Mouse (Mus musculus) megakaryocyte, embryonic 14.5 days (primary cell): ENCODE measurements around the gene Dock6. TPM values are rescaled to one million over a fixed set of nuclear protein-coding genes. Genes with fewer than 3 reads are reported as not detected.
"Not testable (repeated sequence)": the region's sequence is repeated elsewhere in the genome, so short reads cannot be mapped to it uniquely, and the experiment has no call there.

Experiments used
- H3K27me3 ChIP-seq: replicated peaks from 2 replicates; pipeline ENCODE3; 2012; ENCODE audit warnings: inconsistent platforms
- H3K36me3 ChIP-seq: replicated peaks from 2 replicates; pipeline ENCODE3; 2012; ENCODE audit warnings: low read length, inconsistent platforms, mixed read lengths
- H3K4me1 ChIP-seq: 2 replicates; pipeline ENCODE4 v1.6.1; 2012; ENCODE audit warnings: inconsistent platforms
- H3K4me3 ChIP-seq: replicated peaks from 2 replicates; pipeline ENCODE3; 2012; ENCODE audit warnings: moderate library complexity, mild to moderate bottlenecking, inconsistent platforms
- H3K9me3 ChIP-seq: 2 replicates; pipeline ENCODE4 v1.6.1; 2012; ENCODE audit warnings: inconsistent platforms
- FLI1 ChIP-seq: IDR thresholded peaks from 2 replicates; pipeline ENCODE4 v1.6.1; 2012; ENCODE audit warnings: low read length, inconsistent platforms, mixed read lengths
- GATA1 ChIP-seq: IDR thresholded peaks from 3 replicates; pipeline ENCODE4 v1.6.1; 2012; ENCODE audit warnings: mixed read lengths, low read length, inconsistent platforms, borderline replicate concordance
- polyA plus RNA-seq: library from polyadenylated mRNA; stranded (reverse); fragments of >175 nt; gene quantifications from 2 replicates; pipeline ENCODE4 v1.2.3, GENCODE M21; 2012; ENCODE audit warnings: low replicate concordance; ENCODE audit not compliant: insufficient read depth

The Dock6 gene
- polyA plus RNA-seq, 1 experiment: 3.0 TPM

GRCm38 (mm10) chr9:21862181-21862580 is 9.7 kb upstream of the Dock6 start:
- Histone ChIP-seq H3K9me3 (peaks cover 34% of the 10 kb centered on the region), H3K4me3 (no peak overlapping the region), H3K27me3 (peaks cover 22% of the 10 kb centered on the region), H3K36me3 (no peaks in the 10 kb centered on the region), H3K4me1 (peaks cover 8% of the 10 kb centered on the region)
- TF ChIP-seq FLI1: no peak

GRCm38 (mm10) chr9:21860349-21860748 is 7.9 kb upstream of the Dock6 start:
- H3K4me1 ChIP-seq, H3K36me3 ChIP-seq, H3K4me3 ChIP-seq: not testable (repeated sequence)
- Histone ChIP-seq H3K9me3 (peaks cover 34% of the 10 kb centered on the region), H3K27me3 (peaks cover 14% of the 10 kb centered on the region)

- Histone ChIP-seq H3K36me3 (no peaks in the 10 kb centered on the region), H3K4me1 (peaks cover 8% of the 10 kb centered on the region), H3K27me3 (peaks cover 17% of the 10 kb centered on the region), H3K4me3 (no peak overlapping the region), H3K9me3 (peaks cover 34% of the 10 kb centered on the region)
- no peak for TF ChIP-seq FLI1
- no peak for TF ChIP-seq GATA1
These were observed 7.2 kb upstream of the Dock6 start for GRCm38 (mm10) chr9:21859606-21860005.

GRCm38 (mm10) chr9:21858084-21858483 is 5.6 kb upstream of the Dock6 start:
- peaks cover 26% of the 10 kb centered on the region for H3K27me3 ChIP-seq
- peaks cover 32% of the 10 kb centered on the region for H3K9me3 ChIP-seq
- H3K4me3 ChIP-seq: no peak overlapping the region
- no peaks in the 10 kb centered on the region for H3K36me3 ChIP-seq
- TF ChIP-seq FLI1 (no peak), GATA1 (no peak)
- peaks cover 8% of the 10 kb centered on the region for H3K4me1 ChIP-seq

- Histone ChIP-seq H3K27me3 (peaks cover 28% of the 10 kb centered on the region), H3K9me3 (peaks cover 28% of the 10 kb centered on the region), H3K36me3 (no peaks in the 10 kb centered on the region), H3K4me1 (peaks cover 14% of the 10 kb centered on the region), H3K4me3 (no peak overlapping the region)
- TF ChIP-seq FLI1 (no peak), GATA1 (no peak)
These were observed 5.1 kb upstream of the Dock6 start for GRCm38 (mm10) chr9:21857501-21857900.

- H3K36me3 ChIP-seq: no peaks in the 10 kb centered on the region
- H3K27me3 ChIP-seq: peaks cover 30% of the 10 kb centered on the region
- peaks cover 31% of the 10 kb centered on the region for H3K4me1 ChIP-seq
- H3K4me3 ChIP-seq: no peak overlapping the region
- TF ChIP-seq GATA1 (no peak), FLI1 (no peak)
- peaks cover 10% of the 10 kb centered on the region for H3K9me3 ChIP-seq
These were observed 2.5 kb upstream of the Dock6 start for GRCm38 (mm10) chr9:21854894-21855293.

GRCm38 (mm10) chr9:21853961-21854360 is 1.5 kb upstream of the Dock6 start:
- H3K36me3 ChIP-seq: no peaks in the 10 kb centered on the region
- TF ChIP-seq GATA1 (no peak), FLI1 (no peak)
- H3K9me3 ChIP-seq: peaks cover 1% of the 10 kb centered on the region; the same call in 1 of the 2 replicates
- peaks cover 29% of the 10 kb centered on the region for H3K27me3 ChIP-seq
- H3K4me3 ChIP-seq: no peak overlapping the region
- H3K4me1 ChIP-seq: peaks cover 31% of the 10 kb centered on the region

- TF ChIP-seq GATA1: no peak
- TF ChIP-seq FLI1: no peak
- Histone ChIP-seq H3K36me3 (no peaks in the 10 kb centered on the region), H3K27me3 (peaks cover 31% of the 10 kb centered on the region), H3K4me3 (no peak overlapping the region), H3K9me3 (no peaks in the 10 kb centered on the region), H3K4me1 (peaks cover 37% of the 10 kb centered on the region)
These were observed 1.4 kb downstream of the Dock6 start for GRCm38 (mm10) chr9:21851084-21851483.

GRCm38 (mm10) chr9:21849691-21850677 is 2.5 kb downstream of the Dock6 start:
- no peak for TF ChIP-seq FLI1
- no peak for TF ChIP-seq GATA1
- no peaks in the 10 kb centered on the region for H3K36me3 ChIP-seq
- peaks cover 44% of the 10 kb centered on the region for H3K4me1 ChIP-seq
- peaks cover 23% of the 10 kb centered on the region for H3K27me3 ChIP-seq
- peak overlapping the region; percentile 10 for H3K4me3 ChIP-seq
- no peaks in the 10 kb centered on the region for H3K9me3 ChIP-seq

- no peak overlapping the region for H3K4me3 ChIP-seq
- peaks cover 13% of the 10 kb centered on the region for H3K27me3 ChIP-seq
- peaks cover 43% of the 10 kb centered on the region for H3K4me1 ChIP-seq
- H3K9me3 ChIP-seq: no peaks in the 10 kb centered on the region
- H3K36me3 ChIP-seq: no peaks in the 10 kb centered on the region
- TF ChIP-seq GATA1 (no peak), FLI1 (no peak)
These were observed 4.5 kb downstream of the Dock6 start for GRCm38 (mm10) chr9:21847926-21848325.
